Mouse (Mus musculus) MEL (cell line): ENCODE data around the gene Gm48551. TPM values are rescaled to one million over a fixed set of nuclear protein-coding genes. Genes with fewer than 3 reads are reported as not detected.

ENCODE experiments used
- DNase-seq: peaks from one replicate; pipeline ENCODE4 v3.0.0; 2011; ENCODE audit warnings: low read depth, low spot score
- H3K27ac ChIP-seq: 2 replicates; pipeline ENCODE4 v1.5.1; 2012; ENCODE audit warnings: low read depth, mild to moderate bottlenecking, control low read depth, low read length, moderate library complexity; ENCODE audit not compliant: control insufficient read depth
- H3K27me3 ChIP-seq, 2 experiments: fragments of 150-350 bp in 1 of 2; sonication (generic) in 1 of 2; 2 replicates each; pipeline ENCODE4 v1.6.1; 2012; ENCODE audit warnings: low read length in 2 of 2, mild to moderate bottlenecking in 2 of 2, improper control_type of control experiment in 1 of 2, moderate library complexity in 1 of 2; ENCODE audit not compliant: insufficient read depth in 2 of 2, control insufficient read depth in 1 of 2
- H3K36me3 ChIP-seq, 2 experiments: 2 replicates each; pipeline ENCODE4 v1.6.1; 2012 to 2014; ENCODE audit warnings: low read length in 2 of 2, improper control_type of control experiment in 1 of 2, inconsistent platforms in 1 of 2, mild to moderate bottlenecking in 1 of 2; ENCODE audit not compliant: insufficient read depth in 2 of 2, control insufficient read depth in 1 of 2
- H3K4me1 ChIP-seq, 2 experiments: fragments of 150-350 bp in 1 of 2; sonication (generic) in 1 of 2; 2 replicates each; pipeline ENCODE4 v1.6.1; 2012; ENCODE audit warnings: low read length in 2 of 2, improper control_type of control experiment in 1 of 2, mild to moderate bottlenecking in 1 of 2; ENCODE audit not compliant: insufficient read depth in 2 of 2, control insufficient read depth in 1 of 2
- H3K4me3 ChIP-seq, 2 experiments: fragments of 150-350 bp in 1 of 2; sonication (generic) in 1 of 2; 2 replicates each; pipeline ENCODE4 v1.5.1; 2012; ENCODE audit warnings: low read depth in 2 of 2, low read length in 2 of 2, mild to moderate bottlenecking in 2 of 2, moderate library complexity in 2 of 2, control low read depth in 1 of 2, improper control_type of control experiment in 1 of 2; ENCODE audit not compliant: control insufficient read depth in 1 of 2, insufficient read depth in 1 of 2
- H3K79me2 ChIP-seq: 2 replicates; pipeline ENCODE4 v1.6.1; 2012; ENCODE audit warnings: mild to moderate bottlenecking, low read length, moderate library complexity; ENCODE audit not compliant: control insufficient read depth, poor library complexity, insufficient read depth
- H3K9ac ChIP-seq: 2 replicates; pipeline ENCODE4 v1.6.1; 2012; ENCODE audit warnings: low read depth, mild to moderate bottlenecking, control low read depth, low read length, moderate library complexity; ENCODE audit not compliant: control insufficient read depth, poor library complexity, severe bottlenecking
- H3K9me3 ChIP-seq: fragments of 150-350 bp; sonication (generic); replicated peaks from 2 replicates; pipeline ENCODE4 v1.6.1; 2012; ENCODE audit warnings: mild to moderate bottlenecking, low read length, improper control_type of control experiment, moderate library complexity; ENCODE audit not compliant: insufficient read depth
- CHD2 ChIP-seq: IDR thresholded peaks from 2 replicates; pipeline ENCODE4 v1.6.1; 2011; ENCODE audit warnings: low read length, improper control_type of control experiment
- ELF1 ChIP-seq: IDR thresholded peaks from 2 replicates; pipeline ENCODE4 v1.6.1; 2014; ENCODE audit warnings: low read depth, mild to moderate bottlenecking, inconsistent platforms, low read length, improper control_type of control experiment, moderate library complexity
- EP300 ChIP-seq, 2 experiments: IDR thresholded peaks; 2 replicates each; pipeline ENCODE4 v1.6.1; 2011; ENCODE audit warnings: improper control_type of control experiment in 2 of 2, low read length in 2 of 2, low read depth in 1 of 2, mild to moderate bottlenecking in 1 of 2
- GABPA ChIP-seq: IDR thresholded peaks from 2 replicates; pipeline ENCODE4 v1.6.1; 2012; ENCODE audit warnings: low read depth, mild to moderate bottlenecking, inconsistent platforms, low read length, improper control_type of control experiment, moderate library complexity
- GATA1 ChIP-seq: IDR thresholded peaks from 2 replicates; pipeline ENCODE4 v1.6.1; 2011; ENCODE audit warnings: low read depth, low read length, improper control_type of control experiment
- KAT2A ChIP-seq: conservative IDR thresholded peaks from 2 replicates; pipeline ENCODE4 v1.6.1; 2012; ENCODE audit warnings: low read depth, low read length, improper control_type of control experiment, inconsistent platforms
- MAX ChIP-seq: IDR thresholded peaks from 2 replicates; pipeline ENCODE4 v1.6.1; 2011; ENCODE audit warnings: low read length, improper control_type of control experiment
- MAZ ChIP-seq: IDR thresholded peaks from 2 replicates; pipeline ENCODE4 v1.6.1; 2012; ENCODE audit warnings: low read depth, mild to moderate bottlenecking, inconsistent platforms, low read length, improper control_type of control experiment
- MXI1 ChIP-seq: IDR thresholded peaks from 2 replicates; pipeline ENCODE4 v1.6.1; 2011; ENCODE audit warnings: mild to moderate bottlenecking, low read depth, low read length, improper control_type of control experiment
- MYC ChIP-seq: IDR thresholded peaks from 2 replicates; pipeline ENCODE4 v1.6.1; 2011; ENCODE audit warnings: low read depth, mild to moderate bottlenecking, low read length, improper control_type of control experiment, moderate library complexity
- NELFE ChIP-seq: IDR thresholded peaks from 2 replicates; pipeline ENCODE4 v1.6.1; 2011; ENCODE audit warnings: low read depth, low read length, improper control_type of control experiment
- NRF1 ChIP-seq: IDR thresholded peaks from 2 replicates; pipeline ENCODE4 v1.6.1; 2014; ENCODE audit warnings: low read depth, mild to moderate bottlenecking, inconsistent platforms, low read length, improper control_type of control experiment, moderate library complexity; ENCODE audit not compliant: poor library complexity, insufficient read depth, severe bottlenecking
- POLR2A ChIP-seq, 2 experiments: IDR thresholded peaks; 2 replicates each; pipeline ENCODE4 v1.6.1; 2011 to 2012; ENCODE audit warnings: low read length in 2 of 2, mild to moderate bottlenecking in 2 of 2, control low read depth in 1 of 2, improper control_type of control experiment in 1 of 2, low read depth in 1 of 2, moderate library complexity in 1 of 2; ENCODE audit not compliant: control insufficient read depth in 1 of 2, insufficient read depth in 1 of 2, poor library complexity in 1 of 2
- POLR2AphosphoS2 ChIP-seq: IDR thresholded peaks from 2 replicates; pipeline ENCODE4 v1.6.1; 2011; ENCODE audit warnings: low read length, improper control_type of control experiment
- POLR2AphosphoS5 ChIP-seq: IDR thresholded peaks from 2 replicates; pipeline ENCODE4 v1.6.1; 2012; ENCODE audit warnings: low read depth, borderline replicate concordance, mild to moderate bottlenecking, inconsistent platforms, low read length, moderate library complexity, mixed read lengths
- SIN3A ChIP-seq: IDR thresholded peaks from 2 replicates; pipeline ENCODE4 v1.6.1; 2012; ENCODE audit warnings: low read length, improper control_type of control experiment, inconsistent platforms
- TAL1 ChIP-seq: IDR thresholded peaks from 2 replicates; pipeline ENCODE4 v1.6.1; 2012; ENCODE audit warnings: mild to moderate bottlenecking, inconsistent platforms, low read length, moderate library complexity, mixed read lengths
- UBTF ChIP-seq: IDR thresholded peaks from 2 replicates; pipeline ENCODE4 v1.6.1; 2012; ENCODE audit warnings: low read depth, mild to moderate bottlenecking, inconsistent platforms, low read length, improper control_type of control experiment, moderate library complexity, borderline replicate concordance; ENCODE audit not compliant: insufficient read depth
- USF1 ChIP-seq: IDR thresholded peaks from 2 replicates; pipeline ENCODE4 v1.6.1; 2014; ENCODE audit warnings: low read depth, mild to moderate bottlenecking, inconsistent platforms, low read length, improper control_type of control experiment, moderate library complexity
- ZC3H11A ChIP-seq: IDR thresholded peaks from 2 replicates; pipeline ENCODE4 v1.6.1; 2012; ENCODE audit warnings: low read depth, mild to moderate bottlenecking, inconsistent platforms, low read length, improper control_type of control experiment
- ZNF384 ChIP-seq: IDR thresholded peaks from 2 replicates; pipeline ENCODE4 v1.6.1; 2012; ENCODE audit warnings: low read depth, mild to moderate bottlenecking, inconsistent platforms, low read length, improper control_type of control experiment
- polyA plus RNA-seq, 2 experiments: library from polyadenylated mRNA; stranded (reverse) in 1 of 2; unstranded in 1 of 2; fragments of >175 nt in 1 of 2; fragments of >200 nt in 1 of 2; gene quantifications; 2 replicates each; pipeline versions ENCODE4 v1.2.1 to v1.2.4; 2012; ENCODE audit warnings: low replicate concordance in 2 of 2, low read depth in 1 of 2; ENCODE audit not compliant: insufficient read length in 2 of 2, insufficient read depth in 1 of 2, missing spikeins in 1 of 2
- total RNA-seq: library from RNA; depleted of rRNA; stranded (reverse); fragments of 300-350 nt; gene quantifications from 2 replicates; pipeline ENCODE4 v1.2.3, GENCODE M21; 2012

Gene Gm48551
- total and polyA plus RNA-seq, 3 experiments, result 0.62 to 2.6 TPM; not detected in 1

DNA sequence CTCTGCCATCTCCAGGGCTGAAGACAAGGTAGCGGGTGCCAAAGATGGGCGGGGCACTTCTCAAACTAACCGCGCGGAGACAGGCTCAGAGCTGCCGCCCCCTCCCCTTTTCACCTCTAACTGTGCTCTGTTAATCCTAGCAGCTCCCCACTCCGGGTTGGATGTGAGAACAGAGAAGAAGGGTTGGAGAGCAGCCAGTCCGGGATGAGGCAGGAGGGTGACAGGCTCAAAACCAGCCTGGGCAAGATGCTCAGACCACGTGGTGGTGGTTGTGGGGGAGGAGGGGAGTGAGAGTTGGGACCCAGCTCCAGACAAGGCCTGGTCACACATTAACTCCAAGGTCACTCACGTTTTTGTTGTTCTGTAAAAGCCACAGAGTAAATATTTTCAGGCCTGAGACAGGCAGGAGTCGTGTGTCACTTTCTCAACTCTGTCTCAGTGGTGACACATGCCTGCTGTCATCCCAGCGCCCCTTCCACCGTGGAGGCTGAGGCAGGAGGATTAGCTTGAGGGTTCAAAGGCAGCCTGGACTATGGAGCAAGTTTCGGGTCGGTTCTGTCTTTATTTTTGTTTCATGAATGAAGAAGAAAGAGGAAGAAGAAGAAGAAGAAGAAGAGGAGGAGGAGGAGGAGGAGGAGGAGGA, 47.4 kb downstream of the Gm48551 start:
- no peaks in the 10 kb centered on the region; the same call in none of the 2 replicates for H3K79me2 ChIP-seq
- peak overlapping the region; percentile 42 for H3K27ac ChIP-seq
- H3K4me3 ChIP-seq, result peak overlapping the region; percentile 47 to 71
- H3K9ac ChIP-seq, result peak overlapping the region; percentile 47
- TF ChIP-seq NELFE (no peak; the same call in 1 of the 2 replicates), USF1 (peak; percentile 85), MAX (peak; percentile 92), MYC (peak; percentile 89), SIN3A (peak; percentile 37; the same call in 1 of the 2 replicates), MXI1 (peak; percentile 96)
- H3K27me3 ChIP-seq, result no peaks in the 10 kb centered on the region
- peaks cover 0 to 28% of the 10 kb centered on the region in 2 experiments; a peak in 2 of 4 replicates for H3K4me1 ChIP-seq
- no peaks in the 10 kb centered on the region for H3K9me3 ChIP-seq
- peak; percentile 80 for DNase-seq
- peaks cover 0 to 3% of the 10 kb centered on the region in 2 experiments; a peak in 1 of 4 replicates for H3K36me3 ChIP-seq

DNA sequence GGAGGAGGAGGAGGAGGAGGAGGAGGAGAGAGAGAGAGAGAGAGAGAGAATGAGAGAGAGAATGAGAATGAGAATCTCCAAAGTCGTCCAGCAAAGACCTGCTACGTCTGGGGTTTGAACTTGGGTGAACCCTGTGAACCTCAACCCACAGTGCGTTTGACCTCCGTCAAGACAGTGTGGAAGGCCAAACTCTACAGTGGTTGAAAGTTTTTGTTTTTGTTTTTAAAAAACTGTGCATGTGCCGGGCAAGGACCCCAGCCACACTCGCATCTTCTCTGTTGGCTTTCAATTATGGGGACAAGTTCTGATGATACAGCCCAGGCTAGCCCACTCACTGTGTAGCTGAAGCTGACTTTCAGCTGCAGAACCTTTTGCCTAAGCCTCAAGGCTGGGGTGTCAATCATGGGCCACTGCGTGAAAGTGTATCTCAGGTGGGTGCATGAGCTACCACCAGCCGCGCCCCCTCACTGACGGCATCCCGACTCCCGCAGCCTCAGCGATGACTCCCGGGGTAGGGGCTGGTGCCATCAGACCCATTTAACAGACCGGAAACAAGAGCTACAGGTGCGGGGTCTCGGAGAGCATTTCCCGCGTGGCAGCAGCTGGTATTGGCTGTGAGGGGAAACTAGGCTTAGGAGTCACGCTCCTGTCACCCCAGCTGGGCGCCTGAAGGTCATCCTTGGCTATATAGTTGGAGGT, 48.1 kb downstream of the Gm48551 start:
- no peak for DNase-seq
- Histone ChIP-seq H3K9ac (peak overlapping the region; percentile 27), H3K79me2 (no peaks in the 10 kb centered on the region; the same call in 1 of the 2 replicates), H3K36me3 (peaks cover 0 to 3% of the 10 kb centered on the region in 2 experiments; a peak in 1 of 4 replicates)
- no peak for TF ChIP-seq ELF1
- TF ChIP-seq GABPA, result no peak
- TF ChIP-seq GATA1, result no peak
- TF ChIP-seq TAL1, result no peak
- TF ChIP-seq NRF1, result no peak
- no peak for TF ChIP-seq EP300 (IDR thresholded peaks at IDR 0.05; ENCODE audit: low read depth in 1 of 2, low read length in 2 of 2)
- TF ChIP-seq POLR2AphosphoS2, result no peak
- no peak for TF ChIP-seq KAT2A
- no peak for TF ChIP-seq POLR2A (IDR thresholded peaks at IDR 0.05; ENCODE audit: control insufficient read depth in 1 of 2, insufficient read depth in 1 of 2, low read depth in 1 of 2, low read length in 2 of 2, poor library complexity in 1 of 2)
- TF ChIP-seq UBTF, result no peak
- no peak for TF ChIP-seq POLR2AphosphoS5
- TF ChIP-seq ZNF384, result no peak
- TF ChIP-seq CHD2, result no peak
- no peak for TF ChIP-seq ZC3H11A
- no peak for TF ChIP-seq MAZ
- TF ChIP-seq MAX, result peak; percentile 30; the same call in 1 of the 2 replicates
- TF ChIP-seq SIN3A, result peak; percentile 70; the same call in 1 of the 2 replicates
- TF ChIP-seq, all 39 proteins: peak for 2
- Histone ChIP-seq H3K27ac (peak overlapping the region; percentile 32), H3K27me3 (no peaks in the 10 kb centered on the region), H3K4me3 (peak overlapping the region; percentile 59 to 61), H3K9me3 (no peaks in the 10 kb centered on the region), H3K4me1 (peaks cover 0 to 26% of the 10 kb centered on the region in 2 experiments; a peak in 2 of 4 replicates)
